Mouse (Mus musculus) testis, adult 2 months (tissue): ENCODE measurements around the gene Wdr90. TPM values are rescaled to one million over a fixed set of nuclear protein-coding genes. Genes with fewer than 3 reads are reported as not detected.

Experiments used
- H3K27ac ChIP-seq: fragments of 200-500 bp; 2 replicates; pipeline ENCODE4 v1.5.1; 2012; ENCODE audit warnings: low read depth, low read length; ENCODE audit not compliant: control insufficient read depth, insufficient read depth
- H3K27me3 ChIP-seq: fragments of 200-500 bp; 2 replicates; pipeline ENCODE4 v1.6.1; 2012; ENCODE audit warnings: mild to moderate bottlenecking, low read length, moderate library complexity; ENCODE audit not compliant: control insufficient read depth, insufficient read depth
- H3K36me3 ChIP-seq: fragments of 200-500 bp; 2 replicates; pipeline ENCODE4 v1.6.1; 2012; ENCODE audit warnings: mild to moderate bottlenecking, low read length; ENCODE audit not compliant: control insufficient read depth, insufficient read depth
- H3K4me1 ChIP-seq: fragments of 200-500 bp; 2 replicates; pipeline ENCODE4 v1.6.1; 2012; ENCODE audit warnings: low read length; ENCODE audit not compliant: control insufficient read depth, insufficient read depth
- H3K4me3 ChIP-seq: fragments of 200-500 bp; 2 replicates; pipeline ENCODE4 v1.5.1; 2012; ENCODE audit warnings: low read depth, mild to moderate bottlenecking, low read length, moderate library complexity, mixed read lengths; ENCODE audit not compliant: control insufficient read depth
- CTCF ChIP-seq: fragments of 200-500 bp; IDR thresholded peaks from 2 replicates; pipeline ENCODE4 v1.5.1; 2012; ENCODE audit warnings: low read depth, mild to moderate bottlenecking, inconsistent platforms, low read length, moderate library complexity; ENCODE audit not compliant: control insufficient read depth, insufficient read depth, insufficient replicate concordance
- POLR2A ChIP-seq: fragments of 200-500 bp; IDR thresholded peaks from 2 replicates; pipeline ENCODE4 v1.6.1; 2012; ENCODE audit warnings: low read depth, mild to moderate bottlenecking, inconsistent platforms, low read length, moderate library complexity; ENCODE audit not compliant: control insufficient read depth
- polyA plus RNA-seq: library from polyadenylated mRNA; depleted of rRNA; stranded (reverse); fragments of >200 nt; gene quantifications from 2 replicates; pipeline ENCODE4 v1.2.3, GENCODE M21; 2012

Wdr90 gene
- polyA plus RNA-seq, 1 experiment = 49.9 TPM

- Histone ChIP-seq H3K27me3 (no peaks in the 10 kb centered on the region), H3K4me1 (peaks cover 38% of the 10 kb centered on the region), H3K36me3 (no peaks in the 10 kb centered on the region), H3K4me3 (peak overlapping the region; percentile 30), H3K27ac (peak overlapping the region; percentile 0)
- no peak for TF ChIP-seq CTCF
- TF ChIP-seq POLR2A = no peak
Measured at GRCm38 (mm10) chr17:25836397-25837075, 24.8 kb downstream of the Wdr90 start.

GRCm38 (mm10) chr17:25835816-25836215 is 25.5 kb downstream of the Wdr90 start:
- no peaks in the 10 kb centered on the region for H3K36me3 ChIP-seq
- TF ChIP-seq CTCF = no peak
- peak; percentile 41; the same call in 1 of the 2 replicates for TF ChIP-seq POLR2A
- H3K4me1 ChIP-seq = peaks cover 40% of the 10 kb centered on the region
- no peak overlapping the region for H3K27ac ChIP-seq
- no peaks in the 10 kb centered on the region for H3K27me3 ChIP-seq
- no peak overlapping the region for H3K4me3 ChIP-seq

GRCm38 (mm10) chr17:25835301-25835700 is 26.0 kb downstream of the Wdr90 start:
- H3K27ac ChIP-seq = no peak overlapping the region
- no peaks in the 10 kb centered on the region for H3K27me3 ChIP-seq
- TF ChIP-seq CTCF (no peak), POLR2A (no peak)
- no peak overlapping the region for H3K4me3 ChIP-seq
- H3K4me1 ChIP-seq = peaks cover 40% of the 10 kb centered on the region
- no peaks in the 10 kb centered on the region for H3K36me3 ChIP-seq

GRCm38 (mm10) chr17:25834595-25835222 is 26.6 kb downstream of the Wdr90 start:
- Histone ChIP-seq H3K27me3 (no peaks in the 10 kb centered on the region), H3K36me3 (no peaks in the 10 kb centered on the region), H3K27ac (no peak overlapping the region), H3K4me3 (no peak overlapping the region), H3K4me1 (peaks cover 40% of the 10 kb centered on the region)
- no peak for TF ChIP-seq POLR2A
- no peak for TF ChIP-seq CTCF

- TF ChIP-seq CTCF (no peak), POLR2A (no peak)
- no peaks in the 10 kb centered on the region for H3K27me3 ChIP-seq
- peak overlapping the region; percentile 92 for H3K4me3 ChIP-seq
- no peaks in the 10 kb centered on the region for H3K36me3 ChIP-seq
- peaks cover 45% of the 10 kb centered on the region for H3K4me1 ChIP-seq
- peak overlapping the region; percentile 95 for H3K27ac ChIP-seq
Measured at GRCm38 (mm10) chr17:25833961-25834594, 27.2 kb downstream of the Wdr90 start.

GRCm38 (mm10) chr17:25833291-25833663 is 28.0 kb downstream of the Wdr90 start, which contains the start of gene Stub1:
Gene Stub1 (minus strand): TSS chr17:25833404.
- Histone ChIP-seq H3K27ac (peak within 1 kb of the TSS; percentile 95), H3K4me1 (peaks cover 49% of the 10 kb centered on the region), H3K4me3 (peak within 1 kb of the TSS; percentile 92), H3K36me3 (no peaks in the 10 kb centered on the region), H3K27me3 (no peaks in the 10 kb centered on the region)
- peak; percentile 12; the same call in 1 of the 2 replicates for TF ChIP-seq POLR2A
- TF ChIP-seq CTCF = no peak
